Mouse (Mus musculus): Measurements from ENCODE around the gene Cd3eap. TPM values are rescaled to one million over a fixed set of nuclear protein-coding genes. Genes with fewer than 3 reads are reported as not detected.

The Cd3eap gene
- polyA plus RNA-seq, 1 experiment from 2014 or later: 16.4 TPM

DNA sequence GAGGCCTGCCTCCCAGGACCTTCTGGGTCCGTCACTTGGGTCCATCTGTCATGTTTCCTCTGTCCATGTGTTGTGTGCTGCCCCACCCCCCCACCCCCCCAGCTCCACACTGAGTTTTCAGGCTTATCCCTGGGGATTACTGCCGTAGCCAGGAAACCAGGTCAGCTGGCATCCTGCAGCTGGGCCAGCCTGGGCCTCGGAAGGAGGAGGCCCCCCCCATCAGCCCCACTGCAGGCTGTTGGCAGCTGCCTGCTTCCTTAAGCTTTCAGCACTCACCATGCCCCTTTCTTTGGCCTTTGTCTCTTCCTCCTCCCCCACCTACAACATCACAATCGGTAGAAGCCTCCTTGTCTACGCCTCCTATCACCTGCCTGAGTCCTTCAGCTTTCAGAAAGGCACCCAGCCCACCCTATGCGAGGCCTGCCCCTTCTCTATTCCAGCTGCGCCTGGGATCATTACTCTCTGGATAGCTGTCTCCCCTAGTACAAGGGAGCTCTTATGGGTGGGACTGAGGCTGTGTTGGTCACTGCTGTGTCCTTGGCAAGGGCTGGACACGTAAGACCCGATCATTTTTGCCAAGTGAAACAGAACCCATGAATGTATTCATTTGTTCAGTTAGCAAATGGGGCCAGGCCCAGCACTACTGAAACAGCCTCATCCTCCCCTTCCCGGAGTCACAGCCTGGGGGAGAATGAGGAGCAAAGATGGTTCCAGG, 29.6 kb upstream of the Cd3eap start:
- Histone ChIP-seq H3K4me3 (replicated peaks; ENCODE audit: low read depth, low read length) (no peak overlapping the region), H3K27ac (replicated peaks; ENCODE audit: low read depth, low read length) (peak overlapping the region; percentile 66), H3K27me3 (ENCODE audit: control insufficient read depth, insufficient read depth, low read length) (no peaks in the 10 kb centered on the region), H3K4me2 (ENCODE audit: low read length) (no peak overlapping the region), H3K36me3 (ENCODE audit: control insufficient read depth, insufficient read depth, low read length) (peaks cover 99% of the 10 kb centered on the region), H3K9ac (replicated peaks; ENCODE audit: low read length) (no peak overlapping the region; the same call in 1 of the 2 replicates), H3K9me3 (ENCODE audit: control insufficient read depth, low read length) (no peaks in the 10 kb centered on the region), H3K4me1 (ENCODE audit: control insufficient read depth, insufficient read depth, low read length) (0 out of 2 replicates have a peak, but pooled peaks cover 3% of the 10 kb centered on the region)
- 38% methylated on average over 10 of the region's 10 CpGs for WGBS
- ATAC-seq (ENCODE audit: low FRiP score, low TSS enrichment) (peak; percentile 46; the same call in 1 of the 2 replicates), DNase-seq (peak; percentile 67)

GRCm38 (mm10) chr7:19383708-19384107, 24.4 kb upstream of the Cd3eap start:
- no peak overlapping the region for H3K27ac ChIP-seq (replicated peaks; ENCODE audit: low read depth, low read length)
- H3K4me2 ChIP-seq (ENCODE audit: low read length): peak overlapping the region; percentile 84; the same call in 1 of the 2 replicates
- peaks cover 13% of the 10 kb centered on the region for H3K4me1 ChIP-seq (ENCODE audit: control insufficient read depth, insufficient read depth, low read length)
- WGBS: 94% methylated on average over 9 of the region's 9 CpGs
- no peaks in the 10 kb centered on the region for H3K9me3 ChIP-seq (ENCODE audit: control insufficient read depth, low read length)
- no peak overlapping the region for H3K4me3 ChIP-seq (replicated peaks; ENCODE audit: low read depth, low read length)
- no peak for ATAC-seq (ENCODE audit: low FRiP score, low TSS enrichment)
- no peak overlapping the region for H3K9ac ChIP-seq (replicated peaks; ENCODE audit: low read length)
- peaks cover 49% of the 10 kb centered on the region for H3K36me3 ChIP-seq (ENCODE audit: control insufficient read depth, insufficient read depth, low read length)
- no peaks in the 10 kb centered on the region for H3K27me3 ChIP-seq (ENCODE audit: control insufficient read depth, insufficient read depth, low read length)
- DNase-seq: no peak

DNA sequence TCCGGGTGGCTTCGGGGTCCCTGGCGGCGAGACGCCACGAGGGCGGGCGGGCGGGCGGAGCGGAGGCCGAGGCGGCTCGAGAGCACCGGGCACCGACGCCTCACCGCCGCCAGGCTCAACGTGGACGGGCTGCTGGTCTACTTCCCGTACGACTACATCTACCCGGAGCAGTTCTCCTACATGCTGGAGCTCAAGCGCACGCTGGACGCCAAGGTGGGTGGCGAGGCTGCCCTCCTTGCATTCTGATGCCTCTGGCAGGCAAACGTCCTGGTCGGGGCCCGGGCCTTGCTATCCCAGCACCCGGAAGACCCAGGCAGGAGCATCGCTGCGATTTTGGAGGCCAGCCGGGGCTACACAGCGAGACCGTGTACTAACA, 22.9 kb upstream of the Cd3eap start:
- WGBS: under 1% methylated on average over 29 of the region's 37 CpGs
- Histone ChIP-seq H3K36me3 (ENCODE audit: control insufficient read depth, insufficient read depth, low read length) (peaks cover 33% of the 10 kb centered on the region), H3K4me3 (replicated peaks; ENCODE audit: low read depth, low read length) (peak overlapping the region; percentile 88), H3K9me3 (ENCODE audit: control insufficient read depth, low read length) (no peaks in the 10 kb centered on the region), H3K4me1 (ENCODE audit: control insufficient read depth, insufficient read depth, low read length) (peaks cover 13% of the 10 kb centered on the region), H3K9ac (replicated peaks; ENCODE audit: low read length) (peak overlapping the region; percentile 78), H3K27ac (replicated peaks; ENCODE audit: low read depth, low read length) (peak overlapping the region; percentile 70), H3K27me3 (ENCODE audit: control insufficient read depth, insufficient read depth, low read length) (no peaks in the 10 kb centered on the region), H3K4me2 (ENCODE audit: low read length) (peak overlapping the region; percentile 84)
- DNase-seq: no peak
- ATAC-seq (ENCODE audit: low FRiP score, low TSS enrichment): peak; percentile 66

DNA sequence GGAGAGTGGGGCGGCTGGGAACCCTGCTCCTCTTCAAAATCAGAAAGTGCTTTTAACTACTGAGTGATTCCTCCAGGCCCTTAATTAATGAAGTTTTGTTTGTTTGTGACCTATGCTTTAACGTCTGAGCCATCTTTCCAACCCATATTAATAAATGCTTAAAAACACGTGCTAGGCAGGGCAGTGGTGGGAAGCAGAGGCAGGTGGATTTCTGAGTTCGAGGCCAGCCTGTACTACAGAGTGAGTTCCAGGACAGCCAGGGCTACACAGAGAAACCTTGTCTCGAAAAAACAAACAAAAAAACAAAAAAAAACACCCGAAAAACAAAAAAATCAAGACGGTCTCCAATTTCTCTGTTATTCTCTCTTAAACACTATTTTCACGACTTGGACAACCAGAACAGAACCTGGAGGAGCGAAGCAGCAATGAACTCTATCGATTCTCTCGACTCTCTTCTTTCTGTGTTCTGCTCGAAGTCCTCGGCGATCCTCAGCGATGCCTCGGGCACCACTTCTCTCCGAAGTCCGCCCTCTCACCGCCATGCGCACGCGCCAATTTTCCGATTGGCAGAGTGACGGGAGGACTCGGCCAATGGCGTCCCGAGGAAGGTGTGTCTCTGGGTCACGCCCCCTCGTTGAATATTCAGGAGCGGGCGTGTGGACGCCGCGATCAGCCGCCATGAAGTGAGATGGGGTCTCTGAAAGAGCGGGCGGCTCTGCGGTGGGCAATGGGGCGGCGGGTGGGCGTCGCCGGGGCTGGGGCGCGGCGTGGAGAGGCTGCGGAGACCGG, 22.3 kb upstream of the Cd3eap start, which contains the start of gene Ercc2:
Gene Ercc2 (plus strand): TSS at position 634 of the 789 bp plus-strand sequence.
- Histone ChIP-seq H3K4me1 (ENCODE audit: control insufficient read depth, insufficient read depth, low read length) (peaks cover 13% of the 10 kb centered on the region), H3K36me3 (ENCODE audit: control insufficient read depth, insufficient read depth, low read length) (peaks cover 28% of the 10 kb centered on the region), H3K9ac (replicated peaks; ENCODE audit: low read length) (peak within 1 kb of the TSS; percentile 78), H3K27me3 (ENCODE audit: control insufficient read depth, insufficient read depth, low read length) (no peaks in the 10 kb centered on the region), H3K4me2 (ENCODE audit: low read length) (peak within 1 kb of the TSS; percentile 84), H3K4me3 (replicated peaks; ENCODE audit: low read depth, low read length) (peak within 1 kb of the TSS; percentile 88), H3K9me3 (ENCODE audit: control insufficient read depth, low read length) (no peaks in the 10 kb centered on the region), H3K27ac (replicated peaks; ENCODE audit: low read depth, low read length) (peak within 1 kb of the TSS; percentile 70)
- peak; percentile 100 for DNase-seq
- WGBS: 6% methylated on average over 48 of the region's 48 CpGs
- ATAC-seq (ENCODE audit: low FRiP score, low TSS enrichment): peak; percentile 96

DNA sequence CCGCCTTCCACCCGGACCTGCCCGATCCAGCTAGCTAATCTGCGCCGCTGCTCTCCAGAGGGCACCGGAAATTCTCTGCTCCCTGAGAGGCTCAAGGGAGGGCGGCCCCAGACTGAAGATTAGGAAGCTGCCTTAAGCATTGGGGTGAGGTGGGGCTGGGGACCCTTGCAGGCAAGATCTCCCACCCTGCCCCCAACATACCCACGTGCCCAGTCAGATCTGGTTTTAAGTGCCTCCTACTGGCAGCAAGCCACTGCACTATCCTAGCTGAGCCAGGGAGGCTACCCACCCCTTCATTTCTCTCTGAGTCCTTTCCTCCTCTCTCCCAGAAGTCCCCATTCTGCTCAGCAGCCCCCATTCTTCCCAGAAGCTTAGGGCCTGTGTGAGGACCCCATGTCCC, 18.8 kb upstream of the Cd3eap start:
- ATAC-seq (ENCODE audit: low FRiP score, low TSS enrichment): no peak

DNA sequence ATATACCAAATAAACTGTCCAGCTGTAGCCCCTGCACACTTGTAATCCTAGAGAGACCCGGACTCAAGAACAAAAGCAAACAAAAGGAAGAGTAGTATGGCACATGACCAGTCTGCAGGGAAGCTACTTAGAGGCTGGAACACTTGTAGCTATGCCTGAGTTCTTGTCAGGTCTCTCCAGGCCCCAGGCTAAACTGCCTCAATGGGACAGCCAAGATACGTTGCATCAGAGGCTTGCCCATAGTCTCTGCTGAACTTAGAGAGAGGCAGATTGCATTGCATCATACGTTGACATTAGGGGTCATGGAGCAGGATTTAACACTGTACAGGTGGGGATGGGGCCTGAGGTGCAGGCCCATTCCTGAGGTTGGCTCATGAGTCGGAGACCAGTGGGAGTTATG, 16.7 kb upstream of the Cd3eap start:
- ATAC-seq (ENCODE audit: low FRiP score, low TSS enrichment) (no peak), DNase-seq (no peak)
- Histone ChIP-seq H3K27ac (replicated peaks; ENCODE audit: low read depth, low read length) (no peak overlapping the region), H3K36me3 (ENCODE audit: control insufficient read depth, insufficient read depth, low read length) (no peaks in the 10 kb centered on the region), H3K27me3 (ENCODE audit: control insufficient read depth, insufficient read depth, low read length) (no peaks in the 10 kb centered on the region), H3K4me3 (replicated peaks; ENCODE audit: low read depth, low read length) (no peak overlapping the region), H3K9me3 (ENCODE audit: control insufficient read depth, low read length) (no peaks in the 10 kb centered on the region), H3K4me1 (ENCODE audit: control insufficient read depth, insufficient read depth, low read length) (no peaks in the 10 kb centered on the region), H3K4me2 (ENCODE audit: low read length) (no peak overlapping the region), H3K9ac (replicated peaks; ENCODE audit: low read length) (no peak overlapping the region)
- 91% methylated on average over 4 of the region's 4 CpGs for WGBS

More for the DNA sequence above, 18.8 kb upstream of the Cd3eap start:
- Histone ChIP-seq H3K4me2 (ENCODE audit: low read length) (no peak overlapping the region), H3K9ac (replicated peaks; ENCODE audit: low read length) (no peak overlapping the region), H3K27me3 (ENCODE audit: control insufficient read depth, insufficient read depth, low read length) (no peaks in the 10 kb centered on the region), H3K9me3 (ENCODE audit: control insufficient read depth, low read length) (no peaks in the 10 kb centered on the region), H3K4me1 (ENCODE audit: control insufficient read depth, insufficient read depth, low read length) (peaks cover 7% of the 10 kb centered on the region), H3K27ac (replicated peaks; ENCODE audit: low read depth, low read length) (no peak overlapping the region), H3K36me3 (ENCODE audit: control insufficient read depth, insufficient read depth, low read length) (no peaks in the 10 kb centered on the region), H3K4me3 (replicated peaks; ENCODE audit: low read depth, low read length) (no peak overlapping the region)
- WGBS: 72% methylated on average over 8 of the region's 8 CpGs
- no peak for DNase-seq

GRCm38 (mm10) chr7:19375368-19375767, 16.1 kb upstream of the Cd3eap start:
- ATAC-seq (ENCODE audit: low FRiP score, low TSS enrichment) (no peak), DNase-seq (no peak)
- no peaks in the 10 kb centered on the region for H3K9me3 ChIP-seq (ENCODE audit: control insufficient read depth, low read length)
- no peak overlapping the region for H3K27ac ChIP-seq (replicated peaks; ENCODE audit: low read depth, low read length)
- 83% methylated on average over 18 of the region's 18 CpGs for WGBS
- H3K9ac ChIP-seq (replicated peaks; ENCODE audit: low read length): no peak overlapping the region
- H3K27me3 ChIP-seq (ENCODE audit: control insufficient read depth, insufficient read depth, low read length): no peaks in the 10 kb centered on the region
- no peaks in the 10 kb centered on the region for H3K36me3 ChIP-seq (ENCODE audit: control insufficient read depth, insufficient read depth, low read length)
- no peaks in the 10 kb centered on the region for H3K4me1 ChIP-seq (ENCODE audit: control insufficient read depth, insufficient read depth, low read length)
- no peak overlapping the region for H3K4me2 ChIP-seq (ENCODE audit: low read length)
- no peak overlapping the region for H3K4me3 ChIP-seq (replicated peaks; ENCODE audit: low read depth, low read length)

DNA sequence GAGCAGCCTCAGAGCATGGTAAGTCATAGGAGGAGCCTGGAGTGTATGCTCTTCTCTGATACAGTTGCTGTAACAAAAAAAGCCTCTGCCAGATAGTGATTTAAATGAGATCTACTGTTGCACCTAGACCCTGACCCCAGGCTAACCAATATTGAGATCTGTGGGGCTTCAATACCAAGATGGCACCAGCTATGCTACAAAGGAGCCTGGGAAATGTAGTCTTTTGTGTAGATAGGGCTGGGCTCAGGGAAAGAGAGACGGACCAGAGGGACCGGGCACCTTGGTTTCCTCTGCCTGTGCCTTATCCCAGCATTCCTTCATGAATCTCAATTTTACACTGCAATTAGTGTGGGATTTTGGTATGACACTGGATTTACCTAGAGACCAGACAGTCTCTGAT, 14.1 kb upstream of the Cd3eap start:
- Histone ChIP-seq H3K4me2 (ENCODE audit: low read length) (no peak overlapping the region), H3K36me3 (ENCODE audit: control insufficient read depth, insufficient read depth, low read length) (no peaks in the 10 kb centered on the region), H3K4me3 (replicated peaks; ENCODE audit: low read depth, low read length) (no peak overlapping the region), H3K27ac (replicated peaks; ENCODE audit: low read depth, low read length) (no peak overlapping the region), H3K9ac (replicated peaks; ENCODE audit: low read length) (no peak overlapping the region), H3K4me1 (ENCODE audit: control insufficient read depth, insufficient read depth, low read length) (peaks cover 3% of the 10 kb centered on the region; the same call in 1 of the 2 replicates), H3K9me3 (ENCODE audit: control insufficient read depth, low read length) (no peaks in the 10 kb centered on the region), H3K27me3 (ENCODE audit: control insufficient read depth, insufficient read depth, low read length) (no peaks in the 10 kb centered on the region)
- 84% methylated on average over 2 of the region's 2 CpGs for WGBS
- DNase-seq (no peak), ATAC-seq (ENCODE audit: low FRiP score, low TSS enrichment) (no peak)
